Mouse (Mus musculus): Measurements from ENCODE around the gene Fchsd2.
A peak's percentile ranks its signal among the peaks of the same experiment; 100 is the strongest.

The Fchsd2 gene

GRCm38 (mm10) chr7:101210826-101211225 lies 118.2 kb downstream of the Fchsd2 start:
- DNase-seq (ENCODE audit: low read depth): no peak

GRCm38 (mm10) chr7:101213515-101214263 lies 121.0 kb downstream of the Fchsd2 start:
- DNase-seq (ENCODE audit: low read depth): no peak

- no peak for DNase-seq (ENCODE audit: low read depth)
These were observed 124.1 kb downstream of the Fchsd2 start for GRCm38 (mm10) chr7:101216724-101217123.

GRCm38 (mm10) chr7:101223501-101223900 lies 130.8 kb downstream of the Fchsd2 start:
- DNase-seq (ENCODE audit: low read depth): no peak

- DNase-seq (ENCODE audit: low read depth): no peak
These were observed 136.7 kb downstream of the Fchsd2 start for GRCm38 (mm10) chr7:101229336-101229735.

- DNase-seq (ENCODE audit: low read depth): peak; percentile 75
These were observed 138.8 kb downstream of the Fchsd2 start for GRCm38 (mm10) chr7:101231458-101231857.

GRCm38 (mm10) chr7:101232716-101233115 lies 140.1 kb downstream of the Fchsd2 start:
- DNase-seq (ENCODE audit: low read depth): no peak

- no peak for DNase-seq (ENCODE audit: low read depth)
These were observed 144.2 kb downstream of the Fchsd2 start for GRCm38 (mm10) chr7:101236712-101237473.

- no peak for DNase-seq (ENCODE audit: low read depth)
These were observed 156.1 kb downstream of the Fchsd2 start for GRCm38 (mm10) chr7:101248760-101249159.

GRCm38 (mm10) chr7:101249173-101249572 lies 156.5 kb downstream of the Fchsd2 start:
- no peak for DNase-seq (ENCODE audit: low read depth)

GRCm38 (mm10) chr7:101253071-101253470 lies 160.4 kb downstream of the Fchsd2 start:
- DNase-seq (ENCODE audit: low read depth): no peak

- no peak for DNase-seq (ENCODE audit: low read depth)
These were observed 165.8 kb downstream of the Fchsd2 start for GRCm38 (mm10) chr7:101258482-101258881.

GRCm38 (mm10) chr7:101261941-101262546 lies 169.4 kb downstream of the Fchsd2 start:
- DNase-seq (ENCODE audit: low read depth): no peak

- DNase-seq (ENCODE audit: low read depth): no peak
These were observed 170.8 kb downstream of the Fchsd2 start for GRCm38 (mm10) chr7:101263511-101263910.

- no peak for DNase-seq (ENCODE audit: low read depth)
These were observed 175.0 kb downstream of the Fchsd2 start for GRCm38 (mm10) chr7:101267457-101268259.

GRCm38 (mm10) chr7:101271602-101272001 lies 178.9 kb downstream of the Fchsd2 start:
- no peak for DNase-seq (ENCODE audit: low read depth)

- DNase-seq (ENCODE audit: low read depth): no peak
These were observed 179.9 kb downstream of the Fchsd2 start for GRCm38 (mm10) chr7:101272466-101273160.

GRCm38 (mm10) chr7:101282721-101283120 lies 190.1 kb downstream of the Fchsd2 start:
- no peak for DNase-seq (ENCODE audit: low read depth)

GRCm38 (mm10) chr7:101284504-101284903 lies 191.8 kb downstream of the Fchsd2 start:
- no peak for DNase-seq (ENCODE audit: low read depth)

GRCm38 (mm10) chr7:101286891-101287290 lies 194.2 kb downstream of the Fchsd2 start:
- no peak for DNase-seq (ENCODE audit: low read depth)

GRCm38 (mm10) chr7:101287820-101288219 lies 195.2 kb downstream of the Fchsd2 start:
- DNase-seq (ENCODE audit: low read depth): no peak

Data from naive thymus-derived CD4-positive, alpha-beta T cell, adult 2 months (primary cell).